Mouse (Mus musculus) intestine, embryonic 16.5 days (tissue): ENCODE measurements around the gene Gm16429. TPM values are rescaled to one million over a fixed set of nuclear protein-coding genes. Genes with fewer than 3 reads are reported as not detected.
"Not testable (repeated sequence)": the region's sequence is repeated elsewhere in the genome, so short reads cannot be mapped to it uniquely, and the experiment has no call there.

Source experiments
- ATAC-seq: fragments of 200-750 bp; cut with Nextera tagmentation; 2 replicates; pipeline ENCODE4 v1.8.0; 2017; ENCODE audit warnings: moderate TSS enrichment, moderate library complexity
- H3K27ac ChIP-seq: fragments of 300-500 bp; sonication (generic); 2 replicates; pipeline ENCODE4 v1.5.1; 2014; ENCODE audit warnings: mild to moderate bottlenecking, low read length
- H3K27me3 ChIP-seq: fragments of 300-500 bp; sonication (generic); replicated peaks from 2 replicates; pipeline ENCODE4 v1.6.1; 2014; ENCODE audit warnings: low read length, control low read depth, mixed read lengths; ENCODE audit not compliant: control insufficient read depth, insufficient read depth
- H3K36me3 ChIP-seq: fragments of 300-500 bp; sonication (generic); 2 replicates; pipeline ENCODE4 v1.6.1; 2014; ENCODE audit warnings: low read length, control low read depth; ENCODE audit not compliant: control insufficient read depth, insufficient read depth
- H3K4me1 ChIP-seq: fragments of 300-500 bp; sonication (generic); 2 replicates; pipeline ENCODE4 v1.6.1; 2014; ENCODE audit warnings: low read length, control low read depth, mixed read lengths; ENCODE audit not compliant: control insufficient read depth, insufficient read depth
- H3K4me2 ChIP-seq: fragments of 300-500 bp; sonication (generic); 2 replicates; pipeline ENCODE4 v1.6.1; 2014; ENCODE audit warnings: low read depth, low read length, control low read depth
- H3K4me3 ChIP-seq: fragments of 300-500 bp; sonication (generic); 2 replicates; pipeline ENCODE4 v1.5.1; 2014; ENCODE audit warnings: mild to moderate bottlenecking, low read length
- H3K9ac ChIP-seq: fragments of 300-500 bp; sonication (generic); 2 replicates; pipeline ENCODE4 v1.6.1; 2014; ENCODE audit warnings: low read depth, low read length
- H3K9me3 ChIP-seq: fragments of 300-500 bp; sonication (generic); 2 replicates; pipeline ENCODE4 v1.6.1; 2016; ENCODE audit warnings: low read length, control low read depth; ENCODE audit not compliant: control insufficient read depth
- WGBS: fragments of 180-500 bp; shearing (Covaris S2); extraction: QIAGEN DNeasy Blood & Tissue Kit; methylation state at CpG from one replicate; pipeline ENCODE4 v1.1.7; 2014; 5-methylcytosine and 5-hydroxymethylcytosine counted together
- polyA plus RNA-seq: library from polyadenylated mRNA; unstranded; fragments of >200 nt; fragmentation: Nextera tagmentation; extraction: Ambion mirVana; gene quantifications from 2 replicates; pipeline ENCODE4 v1.2.1, GENCODE M21; 2015

The Gm16429 gene
- not detected in 2 replicates for polyA plus RNA-seq

- H3K9ac ChIP-seq, H3K36me3 ChIP-seq, ATAC-seq, H3K4me1 ChIP-seq, H3K27me3 ChIP-seq, H3K9me3 ChIP-seq, H3K27ac ChIP-seq, H3K4me2 ChIP-seq, H3K4me3 ChIP-seq: not testable (repeated sequence)
- WGBS: no CpG with 5 or more reads among the region's 1 CpGs
These were observed at the start of gene Gm16429 for GRCm38 (mm10) chr5:93928952-93929351. Gm16429 (minus strand) TSS chr5:93929052.

Other genes starting within 250 kb of the Gm16429 start
- gene Gm7792, start 85.3 kb downstream of the Gm16429 start, polyA plus RNA-seq: not detected in 2 replicates
- not detected in 2 replicates for gene BC061212, start 141.5 kb upstream of the Gm16429 start, polyA plus RNA-seq
- not detected in 2 replicates for gene Gm6351, start 147.3 kb upstream of the Gm16429 start, polyA plus RNA-seq